Mouse (Mus musculus): ENCODE results near the gene Lrrc25.

Lrrc25 gene

DNA sequence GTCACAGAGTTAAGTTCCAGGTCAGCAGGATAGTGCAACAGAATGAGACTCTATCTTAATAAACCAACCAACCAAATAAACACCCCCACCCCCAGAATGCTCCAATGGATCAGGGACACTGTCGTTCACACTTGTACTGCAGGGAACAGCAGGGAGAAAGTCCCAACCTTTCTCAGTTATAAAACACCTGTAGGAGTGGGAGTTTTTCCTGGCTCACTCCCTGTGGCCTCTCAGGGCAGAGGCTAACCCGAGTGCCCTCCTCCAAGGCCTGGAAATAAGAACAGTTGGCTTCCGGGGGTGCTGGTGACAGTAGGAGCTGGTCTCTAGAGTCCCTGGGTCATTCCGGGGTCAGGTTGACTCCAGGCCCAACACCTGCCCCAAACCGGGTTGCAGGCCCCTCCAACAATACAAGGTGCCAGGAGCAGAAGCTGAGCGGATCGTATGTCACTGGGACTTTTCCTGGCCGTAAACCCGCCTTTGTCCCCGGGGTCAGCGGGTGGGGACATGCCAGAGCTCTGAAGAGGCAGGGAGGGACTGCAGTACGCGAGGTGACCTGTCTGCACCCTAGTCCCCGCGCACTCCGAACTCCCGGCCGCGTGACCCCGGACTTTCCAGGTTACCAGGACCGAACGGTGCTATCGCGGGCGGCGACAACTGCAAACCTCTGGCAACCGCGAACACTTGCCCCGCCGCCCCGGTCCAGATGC lies 43.1 kb downstream of the Lrrc25 start:
- in situ Hi-C loops (cut with MboI; ENCODE audit: low pct_unique_long_range_greater_than_20kb in 1 of 2, low sequenced_read_pairs in 2 of 2, unreplicated experiment in 1 of 2) = no loop called here

GRCm38 (mm10) chr8:70659604-70660272 lies 43.8 kb downstream of the Lrrc25 start:
- in situ Hi-C loops (cut with MboI; ENCODE audit: low pct_unique_long_range_greater_than_20kb in 1 of 2, low sequenced_read_pairs in 2 of 2, unreplicated experiment in 1 of 2) = no loop called here

- in situ Hi-C loops (cut with MboI; ENCODE audit: low pct_unique_long_range_greater_than_20kb in 1 of 2, low sequenced_read_pairs in 2 of 2, unreplicated experiment in 1 of 2) = no loop called here
These were observed 44.3 kb downstream of the Lrrc25 start, which contains the start of gene Pgpep1 for GRCm38 (mm10) chr8:70660273-70660725. TSS of gene Pgpep1 (minus strand) at chr8:70660388.

GRCm38 (mm10) chr8:70663691-70664090 lies 47.7 kb downstream of the Lrrc25 start:
- in situ Hi-C loops (cut with MboI; ENCODE audit: low pct_unique_long_range_greater_than_20kb in 1 of 2, low sequenced_read_pairs in 2 of 2, unreplicated experiment in 1 of 2) = no loop called here

DNA sequence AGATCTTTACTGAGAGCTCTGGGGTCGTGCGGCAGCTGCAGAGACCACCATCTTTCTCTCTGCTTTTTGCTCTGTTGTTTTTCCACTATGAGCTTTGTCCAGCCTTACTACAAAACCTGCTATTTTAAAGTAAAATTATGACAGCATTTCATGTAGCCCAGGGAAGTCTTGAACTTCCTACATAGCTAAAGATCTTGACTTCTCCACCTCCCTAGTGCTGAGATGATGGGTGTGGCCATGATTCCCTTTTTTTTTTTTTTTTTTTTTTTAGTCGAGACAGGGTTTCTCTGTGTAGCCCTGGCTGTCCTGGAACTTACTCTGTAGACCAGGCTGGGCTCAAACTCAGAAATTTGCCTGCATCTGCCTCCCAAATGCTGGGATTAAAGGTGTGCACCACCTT lies 48.7 kb downstream of the Lrrc25 start:
- in situ Hi-C loops (cut with MboI; ENCODE audit: low pct_unique_long_range_greater_than_20kb in 1 of 2, low sequenced_read_pairs in 2 of 2, unreplicated experiment in 1 of 2) = no loop called here

GRCm38 (mm10) chr8:70665599-70665998 lies 49.6 kb downstream of the Lrrc25 start:
- in situ Hi-C loops (cut with MboI; ENCODE audit: low pct_unique_long_range_greater_than_20kb in 1 of 2, low sequenced_read_pairs in 2 of 2, unreplicated experiment in 1 of 2) = no loop called here

- in situ Hi-C loops (cut with MboI; ENCODE audit: low pct_unique_long_range_greater_than_20kb in 1 of 2, low sequenced_read_pairs in 2 of 2, unreplicated experiment in 1 of 2) = no loop called here
These were observed 51.1 kb downstream of the Lrrc25 start for GRCm38 (mm10) chr8:70667071-70667470.

Measured in mouse embryonic stem cell (cell line).